Mouse (Mus musculus): Measurements from ENCODE around the gene Dpagt1. TPM values are rescaled to one million over a fixed set of nuclear protein-coding genes. Genes with fewer than 3 reads are reported as not detected.
"Not testable (repeated sequence)": the region's sequence is repeated elsewhere in the genome, so short reads cannot be mapped to it uniquely, and the experiment has no call there.

Dpagt1 gene
- 10 to 100 TPM; 25.2 to 27.7 TPM for total RNA-seq (2021)
- long read RNA-seq, experiment 1, transcript Dpagt1-201 (9 exons, 2,205 nt), result major isoform, 11 of 28 reads
- long read RNA-seq, experiment 1, partial matches to known transcripts, result 11 of 28 reads
- long read RNA-seq, experiment 1, other reads (novel, unspliced or antisense), result 6 of 28 reads
- long read RNA-seq, experiment 2, transcript Dpagt1-201 (9 exons, 2,205 nt), result major isoform, 19 of 22 reads
- long read RNA-seq, experiment 2, partial matches to known transcripts, result 0 of 22 reads
- long read RNA-seq, experiment 2, other reads (novel, unspliced or antisense), result 3 of 22 reads

DNA sequence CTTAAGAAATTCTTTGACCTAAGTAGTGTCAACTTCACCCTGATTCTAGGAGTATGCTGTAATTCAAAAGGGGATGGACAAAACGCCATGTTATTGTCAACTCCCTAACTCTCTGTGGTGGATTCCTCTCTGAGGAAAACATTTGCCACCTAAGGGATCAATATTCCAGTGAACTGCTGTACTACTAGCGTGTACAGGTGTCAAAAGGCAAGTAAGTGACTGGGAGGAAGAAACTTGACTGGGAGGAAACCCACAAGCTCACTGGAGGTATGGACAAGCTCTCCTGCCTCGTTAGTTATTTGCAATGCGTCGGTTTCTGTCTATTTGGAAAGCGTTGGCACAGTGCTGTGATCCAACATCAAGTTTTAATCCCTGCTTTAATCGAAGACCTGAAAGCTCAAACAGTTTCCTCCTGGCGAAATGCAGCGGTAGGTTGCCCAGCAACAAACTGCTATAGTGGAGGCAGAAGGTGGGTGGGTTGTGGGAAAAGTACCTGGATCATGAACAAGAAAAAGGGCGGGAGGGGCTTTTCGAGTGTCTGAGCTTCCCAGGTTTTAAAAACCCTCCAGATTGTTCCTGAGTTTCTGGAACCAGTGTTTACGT, at the start of gene Dpagt1:
Gene Dpagt1, plus strand, starts transcription at position 252 of the 603 bp plus-strand sequence.
- no peak for DNase-seq

DNA sequence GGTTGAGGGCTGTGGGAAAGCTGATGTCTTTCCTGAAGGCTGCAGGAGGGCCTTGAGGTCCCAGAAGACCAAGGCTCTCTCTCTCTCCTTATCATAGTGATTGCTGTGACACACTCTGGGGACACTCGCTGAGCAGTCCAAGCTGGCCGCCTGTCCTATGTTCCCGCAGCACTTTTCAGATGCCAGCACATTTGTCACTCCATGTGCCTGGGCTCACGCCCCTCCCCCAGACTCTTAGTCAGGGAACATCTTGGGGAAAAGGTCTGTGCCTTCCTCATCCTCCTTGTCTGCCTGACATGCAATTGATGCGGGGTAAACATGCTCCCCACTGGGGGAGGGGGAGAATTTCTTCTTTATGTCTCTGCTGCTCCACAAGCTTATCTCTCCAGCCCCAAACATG, 42.6 kb upstream of the Dpagt1 start:
- DNase-seq, result peak; percentile 58

DNA sequence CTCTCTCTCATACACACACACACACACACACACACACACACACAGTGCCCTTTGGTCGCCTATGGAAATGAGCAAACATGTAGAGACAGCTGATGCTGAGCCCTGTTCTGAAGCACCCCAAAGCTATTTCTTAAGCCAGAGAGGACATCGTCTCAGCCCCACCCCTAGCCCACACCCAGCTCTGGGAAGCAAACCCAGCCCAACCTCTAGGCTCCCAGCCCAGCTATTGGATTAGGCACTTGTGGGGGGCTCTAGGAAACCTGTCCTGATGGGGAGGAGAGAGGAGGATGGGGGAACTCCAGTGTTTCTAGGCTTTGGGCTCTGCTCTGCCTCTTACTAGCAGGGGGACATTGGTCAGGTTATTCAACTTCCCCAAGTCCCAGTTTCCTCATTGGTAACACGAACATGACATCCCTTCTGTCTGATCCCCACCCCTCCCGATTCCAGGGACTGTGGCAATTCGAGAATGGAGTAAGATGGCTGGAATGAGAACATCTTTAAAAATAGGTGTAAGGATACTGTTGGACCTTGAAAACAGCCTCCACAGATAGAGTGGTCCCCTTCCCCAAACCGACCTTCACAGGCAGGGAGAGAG, 39.5 kb upstream of the Dpagt1 start:
- peak; percentile 28 for DNase-seq

GRCm38 (mm10) chr9:44287003-44287400, 38.8 kb upstream of the Dpagt1 start:
- DNase-seq, result peak; percentile 31

GRCm38 (mm10) chr9:44287401-44288075, 38.3 kb upstream of the Dpagt1 start:
- peak; percentile 62 for DNase-seq

- DNase-seq, result peak; percentile 58
Observed at GRCm38 (mm10) chr9:44288076-44288958, 37.5 kb upstream of the Dpagt1 start, which contains the start of gene Abcg4. Gene Abcg4, minus strand, starts transcription at chr9:44288615.

GRCm38 (mm10) chr9:44288959-44289291, 36.9 kb upstream of the Dpagt1 start:
- no peak for DNase-seq

GRCm38 (mm10) chr9:44292490-44292889, 33.3 kb upstream of the Dpagt1 start:
- DNase-seq, result peak; percentile 50

DNA sequence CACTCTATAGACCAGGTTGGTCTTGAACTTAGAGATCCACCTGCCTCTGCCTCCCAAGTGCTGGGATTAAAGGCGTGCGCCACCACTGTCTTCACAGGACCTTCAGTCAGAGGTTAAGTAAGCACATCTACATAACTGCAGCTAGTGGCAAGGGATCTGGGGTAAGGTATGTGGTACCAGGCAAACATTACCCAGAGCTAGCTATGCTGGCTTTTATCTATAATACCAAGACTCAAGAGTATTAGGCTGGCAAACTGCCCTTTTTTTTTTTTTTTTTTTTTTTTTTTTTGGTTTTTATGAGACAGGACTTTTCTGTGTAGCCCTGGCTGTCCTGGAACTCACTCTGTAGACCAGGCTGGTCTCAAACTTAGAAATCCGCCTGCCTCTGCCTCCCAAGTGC, 25.8 kb upstream of the Dpagt1 start:
- DNase-seq, result not testable (repeated sequence)

GRCm38 (mm10) chr9:44305466-44306079, 20.2 kb upstream of the Dpagt1 start, which contains the start of gene Hinfp:
Gene Hinfp, minus strand, starts transcription at chr9:44305671.
- DNase-seq, result peak; percentile 99

DNA sequence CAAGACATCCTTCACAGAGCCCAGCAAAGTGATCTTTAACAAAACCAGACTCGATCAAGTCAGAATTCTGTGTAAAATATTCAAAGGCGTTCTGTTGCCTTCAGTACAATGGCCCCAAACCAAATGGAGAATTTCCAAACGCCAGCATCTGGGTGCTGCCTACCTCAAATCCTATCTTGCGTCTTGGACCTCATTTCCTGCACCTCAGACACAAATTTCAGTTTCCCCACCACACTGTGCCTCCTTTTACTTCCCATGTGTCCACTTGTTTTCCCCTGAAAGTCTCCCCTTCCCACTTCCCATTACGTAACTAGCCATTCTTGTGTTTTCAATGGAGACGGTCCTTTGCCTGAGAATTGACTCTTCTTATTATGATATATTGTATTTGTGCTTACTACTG, 19.3 kb upstream of the Dpagt1 start:
- no peak for DNase-seq

DNA sequence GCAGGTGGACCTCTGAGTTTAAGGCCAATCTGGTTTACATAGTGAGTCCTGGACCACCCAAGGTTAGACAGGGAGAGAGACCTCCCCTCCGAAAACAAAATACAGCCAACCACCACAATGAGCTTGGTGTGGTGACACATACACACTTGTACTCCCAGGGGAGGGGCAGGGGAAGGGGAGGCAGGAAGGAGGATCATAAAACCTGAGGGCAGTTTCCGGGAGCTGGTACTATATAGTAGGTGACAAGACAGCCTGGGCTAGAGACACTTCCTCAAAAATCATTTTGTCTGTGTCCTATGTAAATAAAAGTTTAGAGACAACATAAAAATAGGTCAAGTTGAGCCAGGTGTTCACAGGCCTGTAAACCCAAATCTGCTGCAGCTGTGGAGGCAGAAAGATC, 18.6 kb upstream of the Dpagt1 start:
- DNase-seq, result no peak

DNA sequence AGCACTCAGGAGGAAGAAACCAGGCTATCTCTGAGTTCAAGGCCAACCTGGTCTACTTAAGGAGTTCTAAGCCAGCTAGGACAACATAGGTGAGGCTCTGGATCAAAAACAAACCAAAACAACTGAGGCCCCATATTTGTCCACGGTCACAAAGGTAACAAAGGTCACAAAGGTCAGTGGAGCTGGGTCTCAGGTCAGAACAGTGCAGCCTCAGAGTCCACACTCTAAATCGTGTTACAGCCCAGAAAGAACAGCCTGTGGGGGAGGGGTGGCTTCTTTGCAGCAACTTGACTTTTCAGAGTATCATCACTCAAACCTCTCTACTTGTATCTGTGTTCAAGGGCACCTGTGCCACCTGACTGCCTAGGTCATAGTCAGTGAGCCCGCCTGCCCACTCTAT, 16.1 kb upstream of the Dpagt1 start:
- DNase-seq, result peak; percentile 30

DNA sequence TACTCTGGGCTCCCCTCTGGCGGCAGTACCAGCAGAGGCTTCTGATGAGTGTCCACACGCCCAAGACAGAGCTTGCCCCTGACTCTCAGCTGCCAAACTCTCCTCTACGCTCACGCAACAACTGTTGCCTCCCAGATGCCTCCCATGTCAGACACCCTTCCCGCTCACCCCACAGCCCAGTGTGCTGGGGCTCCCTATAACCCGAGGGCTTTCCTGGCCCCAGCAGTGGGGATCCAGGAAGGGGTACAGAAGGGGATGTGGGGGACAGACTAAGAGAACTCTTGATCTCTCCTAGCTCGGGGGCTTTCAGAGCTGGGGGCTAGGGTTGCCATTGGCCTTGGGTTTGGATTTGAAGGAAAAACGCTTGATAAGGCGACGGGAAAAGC, 15.1 kb upstream of the Dpagt1 start:
- DNase-seq, result no peak

DNA sequence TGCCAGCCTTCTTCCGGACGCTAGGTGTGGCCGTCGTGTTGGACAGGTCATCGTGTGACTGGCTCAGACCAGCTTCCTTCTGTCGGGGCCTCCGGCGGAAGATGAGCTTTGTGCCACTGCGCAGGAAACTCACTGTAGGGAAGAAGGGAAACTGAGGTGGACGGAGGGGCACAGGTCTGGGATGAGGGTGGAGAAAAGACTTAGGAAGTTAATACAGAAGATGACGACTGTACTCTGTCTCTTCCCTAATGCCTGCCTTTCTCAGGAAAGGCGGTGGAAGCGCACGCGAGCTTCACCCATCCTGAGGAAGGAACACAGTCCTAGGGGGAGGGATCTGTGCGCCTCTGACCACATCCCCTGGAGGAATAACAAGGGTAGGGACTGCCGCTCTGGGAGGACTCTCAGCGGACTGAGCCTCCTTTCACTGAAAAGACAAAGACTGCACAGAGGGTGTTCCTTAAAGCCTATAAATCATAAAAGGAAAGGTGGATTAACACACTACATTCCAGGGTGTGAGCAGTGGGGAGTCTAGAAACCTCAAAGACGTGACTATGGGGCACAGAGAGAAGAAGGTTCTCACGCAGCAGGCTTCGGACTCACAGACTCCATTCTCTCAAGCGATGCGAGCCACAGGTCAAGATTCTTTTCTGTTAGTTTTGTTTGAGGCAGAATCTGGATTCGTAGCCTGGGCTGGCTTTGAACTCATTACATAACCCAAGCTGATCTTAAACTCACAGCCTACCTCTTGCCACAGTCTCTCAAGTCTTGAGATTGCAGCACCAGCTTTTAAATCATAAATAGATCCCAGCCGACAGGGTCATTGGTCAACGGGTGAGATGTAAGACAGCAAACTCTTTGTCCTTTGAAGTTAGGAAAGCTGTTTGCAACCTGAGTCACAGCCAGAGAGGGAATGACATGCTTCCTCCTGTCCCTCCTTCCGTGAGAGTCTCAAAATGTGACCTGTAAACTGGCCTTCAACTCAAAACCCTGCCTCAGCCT, 14.4 kb upstream of the Dpagt1 start:
- DNase-seq, result peak; percentile 28

- DNase-seq, result no peak
Observed at GRCm38 (mm10) chr9:44313476-44314256, 12.2 kb upstream of the Dpagt1 start.

GRCm38 (mm10) chr9:44314257-44314547, 11.6 kb upstream of the Dpagt1 start:
- no peak for DNase-seq

GRCm38 (mm10) chr9:44314910-44315309, 10.9 kb upstream of the Dpagt1 start:
- no peak for DNase-seq

GRCm38 (mm10) chr9:44317452-44317851, 8.4 kb upstream of the Dpagt1 start:
- no peak for DNase-seq
